Mouse (Mus musculus) embryonic fibroblast, embryonic 13.5 days (primary cell): ENCODE measurements around the gene Rab8a.

Experiments
- CTCF ChIP-seq: IDR thresholded peaks from 2 replicates; pipeline ENCODE4 v1.5.1; 2011; ENCODE audit warnings: mild to moderate bottlenecking, control low read depth, low read length, moderate library complexity, borderline replicate concordance; ENCODE audit not compliant: insufficient read depth
- POLR2A ChIP-seq: IDR thresholded peaks from 2 replicates; pipeline ENCODE4 v1.6.1; 2011; ENCODE audit warnings: low read depth, mild to moderate bottlenecking, control low read depth, low read length, moderate library complexity

DNA sequence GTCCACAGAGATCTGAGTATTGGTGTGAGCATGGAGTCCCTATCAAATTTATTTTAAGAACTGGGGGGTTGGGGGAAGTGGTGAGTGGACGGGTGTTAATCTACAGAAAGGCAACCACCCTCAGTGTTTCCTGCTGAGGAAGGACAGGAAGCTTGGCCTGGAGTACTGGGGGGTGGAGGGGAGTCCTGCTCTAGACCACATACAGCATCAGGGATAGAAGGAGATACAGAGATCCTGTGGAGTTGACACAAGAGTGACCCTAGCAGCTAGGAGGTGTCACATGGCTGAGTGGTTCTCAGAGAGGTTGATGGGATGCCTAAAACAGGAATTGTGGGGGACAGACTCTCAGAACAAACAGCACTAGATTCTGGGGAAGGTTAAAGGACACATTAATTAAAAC is 27.5 kb upstream of the Rab8a start:
- no peak for TF ChIP-seq POLR2A
- no peak for TF ChIP-seq CTCF
